Mouse (Mus musculus): Measurements from ENCODE around the gene Srsf1. TPM values are rescaled to one million over a fixed set of nuclear protein-coding genes. Genes with fewer than 3 reads are reported as not detected.
"Not testable (repeated sequence)": the region's sequence is repeated elsewhere in the genome, so short reads cannot be mapped to it uniquely, and the experiment has no call there.

Gene Srsf1
- polyA plus RNA-seq, 1 experiment from 2014 or later, result 206 TPM

DNA sequence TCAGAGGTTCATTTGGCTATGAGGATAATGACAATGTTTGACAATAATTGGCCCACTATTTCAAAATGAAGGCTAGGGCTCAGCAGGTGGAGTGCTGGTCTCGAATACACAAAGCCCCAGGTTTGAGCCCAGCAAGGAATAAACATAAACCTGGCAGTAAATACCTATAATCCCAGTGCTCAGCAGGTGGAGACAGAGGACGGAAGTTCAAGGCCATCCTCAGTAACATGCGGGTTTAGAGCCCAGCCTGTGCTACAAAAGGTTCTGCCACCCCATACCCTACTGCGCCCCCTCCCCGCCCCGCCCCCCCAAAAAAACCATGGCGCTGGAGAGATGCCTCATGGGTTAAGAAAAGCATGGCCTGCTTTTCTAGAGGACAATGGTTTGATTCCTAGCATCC, 11.2 kb upstream of the Srsf1 start:
- Histone ChIP-seq H3K4me3 (replicated peaks; ENCODE audit: low read depth, low read length) (no peak overlapping the region), H3K9ac (ENCODE audit: low read depth, low read length) (no peak overlapping the region), H3K4me2 (ENCODE audit: low read length) (no peak overlapping the region), H3K4me1 (replicated peaks; ENCODE audit: insufficient read depth, low read length) (no peaks in the 10 kb centered on the region), H3K36me3 (ENCODE audit: insufficient read depth, low read length) (no peaks in the 10 kb centered on the region), H3K27me3 (ENCODE audit: insufficient read depth, low read length) (no peaks in the 10 kb centered on the region), H3K9me3 (replicated peaks; ENCODE audit: low read length) (no peaks in the 10 kb centered on the region), H3K27ac (no peak overlapping the region)
- ATAC-seq (replicated peaks; ENCODE audit: low FRiP score, low read depth) (no peak), DNase-seq (ENCODE audit: low spot score) (no peak)
- TF ChIP-seq CTCF (IDR thresholded peaks at IDR 0.05; ENCODE audit: low read depth), result no peak
- 71% methylated on average over 7 of the region's 7 CpGs for WGBS

DNA sequence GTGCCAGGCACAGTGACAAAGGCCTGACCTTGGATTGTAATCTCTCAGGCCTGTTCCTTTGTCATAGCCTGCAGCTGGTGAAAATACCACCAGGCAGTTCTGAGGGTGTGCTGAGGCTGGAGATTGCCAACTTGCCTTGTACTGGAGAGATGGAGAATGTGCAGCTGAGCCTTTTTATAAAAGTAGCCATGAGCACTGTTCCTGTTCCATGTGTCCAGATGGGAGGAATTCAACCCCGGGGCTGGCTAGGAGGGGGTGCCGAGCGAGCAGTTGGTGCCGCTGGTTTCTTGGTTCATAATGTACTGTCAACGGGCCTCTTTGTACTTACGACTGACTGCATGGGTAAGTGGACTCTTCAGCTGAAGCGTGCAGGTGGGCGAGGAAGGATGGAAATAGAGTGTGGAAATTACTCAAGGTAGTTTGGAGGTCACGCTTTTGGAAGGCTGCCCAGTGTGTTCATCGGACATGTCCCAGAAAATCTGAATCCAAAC, 10.4 kb upstream of the Srsf1 start:
- Histone ChIP-seq H3K4me1 (replicated peaks; ENCODE audit: insufficient read depth, low read length) (no peaks in the 10 kb centered on the region), H3K4me3 (replicated peaks; ENCODE audit: low read depth, low read length) (no peak overlapping the region), H3K36me3 (ENCODE audit: insufficient read depth, low read length) (no peaks in the 10 kb centered on the region), H3K27ac (no peak overlapping the region), H3K27me3 (ENCODE audit: insufficient read depth, low read length) (no peaks in the 10 kb centered on the region), H3K9me3 (replicated peaks; ENCODE audit: low read length) (no peaks in the 10 kb centered on the region), H3K9ac (ENCODE audit: low read depth, low read length) (no peak overlapping the region), H3K4me2 (ENCODE audit: low read length) (no peak overlapping the region)
- 64% methylated on average over 10 of the region's 10 CpGs for WGBS
- ATAC-seq (replicated peaks; ENCODE audit: low FRiP score, low read depth) (no peak), DNase-seq (ENCODE audit: low spot score) (no peak)
- no peak for TF ChIP-seq CTCF (IDR thresholded peaks at IDR 0.05; ENCODE audit: low read depth)

DNA sequence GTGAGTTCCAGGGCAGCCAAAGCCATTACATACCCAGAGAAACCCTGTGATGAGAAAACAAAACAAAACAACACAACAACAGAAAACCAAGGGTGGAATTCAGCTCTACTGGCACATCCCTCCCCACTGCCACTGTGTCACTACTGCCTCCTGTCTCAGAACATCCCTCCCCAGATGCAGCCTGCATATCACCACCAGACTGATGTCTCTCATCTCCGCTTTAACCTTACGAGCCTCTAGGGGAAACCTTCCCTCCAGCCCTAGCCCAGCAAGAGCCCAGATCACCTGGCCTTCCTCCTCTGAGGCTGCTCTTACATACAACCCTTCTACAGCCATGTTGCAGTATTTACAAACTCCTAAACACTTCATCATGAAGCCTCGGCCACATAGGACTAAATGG, 9.8 kb upstream of the Srsf1 start:
- ATAC-seq (replicated peaks; ENCODE audit: low FRiP score, low read depth) (no peak), DNase-seq (ENCODE audit: low spot score) (no peak)
- Histone ChIP-seq H3K9me3 (replicated peaks; ENCODE audit: low read length) (no peaks in the 10 kb centered on the region), H3K4me2 (ENCODE audit: low read length) (no peak overlapping the region), H3K4me3 (replicated peaks; ENCODE audit: low read depth, low read length) (no peak overlapping the region), H3K27me3 (ENCODE audit: insufficient read depth, low read length) (no peaks in the 10 kb centered on the region), H3K4me1 (replicated peaks; ENCODE audit: insufficient read depth, low read length) (no peaks in the 10 kb centered on the region), H3K27ac (no peak overlapping the region), H3K9ac (ENCODE audit: low read depth, low read length) (no peak overlapping the region), H3K36me3 (ENCODE audit: insufficient read depth, low read length) (no peaks in the 10 kb centered on the region)
- TF ChIP-seq CTCF (IDR thresholded peaks at IDR 0.05; ENCODE audit: low read depth), result no peak
- 78% methylated on average over 3 of the region's 3 CpGs for WGBS

DNA sequence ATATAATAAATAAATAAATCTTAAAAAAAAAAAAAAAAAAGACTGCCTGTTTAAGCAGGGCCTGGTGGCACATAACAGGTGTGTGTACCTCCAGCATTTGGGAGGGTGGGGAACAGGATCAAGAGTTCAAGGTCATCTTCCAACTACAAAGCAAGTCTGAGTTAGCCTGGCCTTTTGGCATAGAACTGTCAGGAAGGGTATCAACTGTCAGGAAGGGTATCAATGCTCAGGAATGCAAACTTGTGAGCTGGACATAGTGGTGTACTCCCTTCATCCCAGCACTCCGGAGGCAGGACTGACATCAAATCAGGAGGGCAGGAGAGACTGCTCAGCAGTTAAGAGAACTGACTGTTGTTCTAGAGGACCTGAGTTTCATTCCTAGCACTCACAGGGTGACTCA, 8.1 kb upstream of the Srsf1 start:
- Histone ChIP-seq H3K4me2 (ENCODE audit: low read length) (no peak overlapping the region), H3K9ac (ENCODE audit: low read depth, low read length) (no peak overlapping the region), H3K27ac (no peak overlapping the region), H3K9me3 (replicated peaks; ENCODE audit: low read length) (no peaks in the 10 kb centered on the region), H3K4me1 (replicated peaks; ENCODE audit: insufficient read depth, low read length) (no peaks in the 10 kb centered on the region), H3K27me3 (ENCODE audit: insufficient read depth, low read length) (no peaks in the 10 kb centered on the region), H3K36me3 (ENCODE audit: insufficient read depth, low read length) (no peaks in the 10 kb centered on the region), H3K4me3 (replicated peaks; ENCODE audit: low read depth, low read length) (no peak overlapping the region)
- no peak for ATAC-seq (replicated peaks; ENCODE audit: low FRiP score, low read depth)
- no peak for DNase-seq (ENCODE audit: low spot score)
- 54% methylated on average over 1 of the region's 1 CpGs for WGBS
- no peak for TF ChIP-seq CTCF (IDR thresholded peaks at IDR 0.05; ENCODE audit: low read depth)

DNA sequence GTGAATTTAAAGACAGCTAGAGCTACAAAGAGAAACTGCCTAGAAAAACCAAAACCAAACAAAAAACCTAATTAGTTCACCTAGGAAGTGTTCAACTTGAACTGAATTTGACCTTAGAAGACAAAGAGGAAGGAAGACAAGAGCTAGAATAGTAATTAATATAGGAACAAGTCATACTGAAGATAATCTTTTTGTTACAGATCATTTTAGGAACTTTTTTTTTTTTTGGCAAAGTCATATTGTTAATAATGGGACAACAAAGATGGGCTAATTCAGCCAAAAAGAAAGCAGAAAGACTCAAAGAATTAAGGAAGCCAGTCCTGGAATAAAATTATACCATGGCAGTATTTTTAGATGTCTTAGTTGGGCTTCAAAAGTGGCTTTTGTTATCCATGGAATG, 2.9 kb upstream of the Srsf1 start:
- Histone ChIP-seq H3K27ac (no peak overlapping the region), H3K4me1 (replicated peaks; ENCODE audit: insufficient read depth, low read length) (0 out of 2 replicates have a peak, but pooled peaks cover 3% of the 10 kb centered on the region), H3K4me3 (replicated peaks; ENCODE audit: low read depth, low read length) (no peak overlapping the region), H3K4me2 (ENCODE audit: low read length) (no peak overlapping the region), H3K9ac (ENCODE audit: low read depth, low read length) (no peak overlapping the region), H3K9me3 (replicated peaks; ENCODE audit: low read length) (no peaks in the 10 kb centered on the region), H3K36me3 (ENCODE audit: insufficient read depth, low read length) (no peaks in the 10 kb centered on the region), H3K27me3 (ENCODE audit: insufficient read depth, low read length) (no peaks in the 10 kb centered on the region)
- no peak for ATAC-seq (replicated peaks; ENCODE audit: low FRiP score, low read depth)
- no peak for TF ChIP-seq CTCF (IDR thresholded peaks at IDR 0.05; ENCODE audit: low read depth)
- DNase-seq (ENCODE audit: low spot score), result no peak

DNA sequence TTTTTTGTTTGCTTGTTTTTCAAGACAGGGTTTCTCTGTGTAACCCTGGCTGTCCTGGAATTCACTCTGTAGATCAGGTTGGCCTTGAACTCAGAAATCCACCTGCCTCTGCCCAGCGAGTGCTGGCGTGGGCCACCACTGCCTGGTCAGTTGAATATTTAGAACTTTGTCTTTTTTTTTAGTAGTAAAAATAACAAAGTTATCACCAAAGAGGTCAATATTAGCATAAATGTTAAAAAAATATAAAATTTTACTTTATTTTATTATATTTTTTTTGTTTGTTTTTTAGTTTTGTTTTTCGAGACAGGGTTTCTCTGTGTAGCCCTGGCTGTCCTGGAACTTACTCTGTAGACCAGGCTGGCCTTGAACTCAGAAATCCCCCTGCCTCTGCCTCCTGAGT, 2.0 kb upstream of the Srsf1 start:
- WGBS, result 96% methylated on average over 3 of the region's 3 CpGs
- H3K36me3 ChIP-seq (ENCODE audit: insufficient read depth, low read length); ATAC-seq (replicated peaks; ENCODE audit: low FRiP score, low read depth); DNase-seq (ENCODE audit: low spot score); H3K4me1 ChIP-seq (replicated peaks; ENCODE audit: insufficient read depth, low read length); H3K27me3 ChIP-seq (ENCODE audit: insufficient read depth, low read length); H3K9me3 ChIP-seq (replicated peaks; ENCODE audit: low read length); H3K27ac ChIP-seq; H3K4me2 ChIP-seq (ENCODE audit: low read length); H3K4me3 ChIP-seq (replicated peaks; ENCODE audit: low read depth, low read length); H3K9ac ChIP-seq (ENCODE audit: low read depth, low read length): not testable (repeated sequence)

DNA sequence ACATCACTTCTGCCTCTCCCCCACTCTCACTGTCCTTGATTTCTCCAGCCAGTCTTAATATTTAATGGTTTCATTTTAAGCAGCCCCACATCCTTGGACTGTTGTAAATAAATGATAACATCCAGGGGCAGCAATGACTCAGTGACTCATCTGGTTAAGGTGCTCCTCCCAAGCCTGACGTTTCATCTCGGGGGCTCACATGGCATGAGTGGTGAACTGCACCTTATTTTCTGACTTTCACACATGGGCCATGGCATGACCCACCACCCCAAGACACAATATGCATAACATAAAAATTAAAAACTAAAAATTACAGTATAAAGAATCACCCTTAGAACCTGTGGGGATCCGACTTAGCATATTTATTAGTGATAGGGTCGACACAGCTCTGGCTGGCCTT, 1.3 kb upstream of the Srsf1 start:
- no peak for TF ChIP-seq CTCF (IDR thresholded peaks at IDR 0.05; ENCODE audit: low read depth)
- Histone ChIP-seq H3K36me3 (ENCODE audit: insufficient read depth, low read length) (no peaks in the 10 kb centered on the region), H3K9ac (ENCODE audit: low read depth, low read length) (no peak overlapping the region), H3K27me3 (ENCODE audit: insufficient read depth, low read length) (no peaks in the 10 kb centered on the region), H3K4me3 (replicated peaks; ENCODE audit: low read depth, low read length) (no peak overlapping the region), H3K9me3 (replicated peaks; ENCODE audit: low read length) (no peaks in the 10 kb centered on the region), H3K27ac (no peak overlapping the region), H3K4me2 (ENCODE audit: low read length) (no peak overlapping the region), H3K4me1 (replicated peaks; ENCODE audit: insufficient read depth, low read length) (0 out of 2 replicates have a peak, but pooled peaks cover 6% of the 10 kb centered on the region)
- ATAC-seq (replicated peaks; ENCODE audit: low FRiP score, low read depth) (no peak), DNase-seq (ENCODE audit: low spot score) (no peak)
- 79% methylated on average over 4 of the region's 4 CpGs for WGBS
